Mouse (Mus musculus): Measurements from ENCODE around the gene Cd177. TPM values are rescaled to one million over a fixed set of nuclear protein-coding genes. Genes with fewer than 3 reads are reported as not detected.

Cd177 gene
- total RNA-seq, 2 experiments from 2014 or later: 0.17 TPM; not detected in 1

Other genes starting within 250 kb of the Cd177 start
- gene AC161166.1, start 247.9 kb downstream of the Cd177 start, total RNA-seq (2021): not detected
- gene Irgq, start 229.6 kb downstream of the Cd177 start, total RNA-seq (2021): 10 to 100 TPM; 16.4 to 16.5 TPM
- gene Pinlyp, start 214.2 kb downstream of the Cd177 start, total RNA-seq (2021): not detected
- gene Xrcc1, start 214.0 kb downstream of the Cd177 start, total RNA-seq (2021): 10 to 100 TPM; 26.9 to 27.4 TPM
- gene Ethe1, start 172.8 kb downstream of the Cd177 start, total RNA-seq (2021): 10 to 100 TPM; 52.9 to 56.5 TPM
- gene Zfp575, start 172.7 kb downstream of the Cd177 start, total RNA-seq (2021): under 1 TPM; 0.08 to 0.11 TPM
- under 1 TPM; 0.36 to 0.89 TPM for gene Phldb3, start 149.5 kb downstream of the Cd177 start, total RNA-seq (2021)
- not detected for gene Lypd3, start 123.8 kb downstream of the Cd177 start, total RNA-seq (2021)
- gene Tex101, start 83.6 kb downstream of the Cd177 start, total RNA-seq (2021): not detected
- not detected for gene BC049730, start 51.1 kb downstream of the Cd177 start, total RNA-seq (2021)
- gene Gm4763, start 33.4 kb downstream of the Cd177 start, total RNA-seq (2021): not detected
- not detected for gene Ceacam10, start 16.9 kb upstream of the Cd177 start, total RNA-seq (2021)
- not detected for gene Gm9844, start 101.9 kb upstream of the Cd177 start, total RNA-seq (2021)
- not detected for gene Lypd4, start 109.6 kb upstream of the Cd177 start, total RNA-seq (2021)
- gene Dmrtc2, start 109.7 kb upstream of the Cd177 start, total RNA-seq (2021): not detected
- gene Rps19, start 124.1 kb upstream of the Cd177 start, total RNA-seq (2021): 100 to 1,000 TPM; 514 to 531 TPM
- 1 to 10 TPM; 1.7 to 2.5 TPM for gene Cd79a, start 137.1 kb upstream of the Cd177 start, total RNA-seq (2021)
- 10 to 100 TPM; 48.8 to 52.8 TPM for gene Arhgef1, start 142.6 kb upstream of the Cd177 start, total RNA-seq (2021)
- not detected for gene Gm4881, start 184.2 kb upstream of the Cd177 start, total RNA-seq (2021)
- gene Rabac1, start 212.4 kb upstream of the Cd177 start, total RNA-seq (2021): 100 to 1,000 TPM; 305 to 326 TPM
- under 1 TPM; 0.35 to 0.67 TPM for gene Atp1a3, start 245.6 kb upstream of the Cd177 start, total RNA-seq (2021)

All from heart, postnatal 36 days (tissue).